Mouse (Mus musculus) olfactory bulb, adult 2 months (tissue): Measurements from ENCODE around the gene Sema4a.

Experiments used
- CTCF ChIP-seq: fragments of 200-500 bp; IDR thresholded peaks from 2 replicates; pipeline ENCODE4 v1.5.1; 2012; ENCODE audit warnings: low read depth, mild to moderate bottlenecking, low read length, moderate library complexity; ENCODE audit not compliant: insufficient read depth
- POLR2A ChIP-seq: fragments of 200-500 bp; IDR thresholded peaks from 2 replicates; pipeline ENCODE4 v1.6.1; 2012; ENCODE audit warnings: mild to moderate bottlenecking, low read depth, low read length, moderate library complexity; ENCODE audit not compliant: insufficient read depth

GRCm38 (mm10) chr3:88403522-88404230 is 57.3 kb downstream of the Sema4a start:
- TF ChIP-seq CTCF (no peak), POLR2A (no peak)
